Mouse (Mus musculus): ENCODE measurements around the gene Inpp5b.

GRCm38 (mm10) chr4:124708518-124709477 is 32.9 kb upstream of the Inpp5b start:
- no peak for TF ChIP-seq CTCF (IDR thresholded peaks at IDR 0.05; ENCODE audit: low read depth, low read length)
- no peak for TF ChIP-seq POLR2A (IDR thresholded peaks at IDR 0.05; ENCODE audit: insufficient read depth, low read length)
- TF ChIP-seq EP300 (IDR thresholded peaks at IDR 0.05; ENCODE audit: insufficient read depth, low read depth, low read length): peak; percentile 64; the same call in 1 of the 2 replicates
